ENCODE assay signal across 27 mouse cellular contexts in genomic region chr8:79081333-79081732, GRCm38 (mm10). TPM values are rescaled to one million over a fixed set of nuclear protein-coding genes. Genes with fewer than 3 reads are reported as not detected.
DNase-seq lines count a peak whose midpoint lies in the region; ATAC-seq and TF ChIP-seq lines count a peak whose summit lies in the region.
"Had no signal": no experiment of that assay in that cellular context is flagged by ENCODE, and none has a peak within 500 bp of the region (broad histone marks: within the 10 kb centered on the region; RNA-seq: fewer than 3 reads in every experiment).

No protein-coding gene starts in this region.

- H3K4me1 ChIP-seq in heart, embryonic 13.5 days: peaks cover 61% of the 10 kb centered on the region
- H3K4me1 ChIP-seq in cortical plate, adult 2 months (ENCODE audit: control insufficient read depth, insufficient read depth, low read length): peaks cover 15% of the 10 kb centered on the region; the same call in 1 of the 2 replicates

- H3K27me3 ChIP-seq in heart, embryonic 13.5 days (replicated peaks): no peaks in the 10 kb centered on the region
- H3K27me3 ChIP-seq: neural tube, embryonic 12.5 days; Patski had no signal

- ATAC-seq in heart, embryonic 13.5 days (ENCODE audit: extremely low read depth, insufficient number of reproducible peaks, low FRiP score, low TSS enrichment): no peak
- no peak for ATAC-seq in CD4-positive, CD25-positive, alpha-beta regulatory T cell, adult 4 months
- ATAC-seq: inflammation-experienced regulatory T-cells, adult 6 months; Patski had no signal

- DNase-seq in adrenal gland, postnatal 14 days: peak; percentile 22
- no peak for DNase-seq in adrenal gland, adult 18-20 months (ENCODE audit: low spot score in 2 of 2)
- no peak for DNase-seq in heart, postnatal 14 days
- no peak for DNase-seq in layer of hippocampus, adult 2 months (ENCODE audit: low spot score in 2 of 2)
- no peak for DNase-seq in layer of hippocampus, adult 9-11 months
- DNase-seq: adrenal gland, postnatal 36 days; cerebellum, adult 8-10 months; cerebellum, postnatal 25 days; gastrocnemius, adult 2 months; gastrocnemius, postnatal 36 days; heart, adult 18-20 months; kidney, adult 18-20 months; kidney, postnatal 4 days; liver; lung, adult 2 months; lung, postnatal 14 days had no signal

- H3K4me3 ChIP-seq in heart, embryonic 13.5 days: no peak overlapping the region
- H3K4me3 ChIP-seq in layer of hippocampus, adult 2 months: no peak overlapping the region
- H3K4me3 ChIP-seq in cortical plate, adult 2 months (ENCODE audit: insufficient read depth, low read length): no peak overlapping the region
- H3K4me3 ChIP-seq: gastrocnemius, adult 2 months; midbrain, embryonic 10.5 days; neural tube, embryonic 12.5 days had no signal

- H3K4me2 ChIP-seq in heart, embryonic 13.5 days: no peak overlapping the region
- H3K4me2 ChIP-seq: heart, embryonic 11.5 days; neural tube, embryonic 12.5 days had no signal

- H3K9ac ChIP-seq in heart, embryonic 13.5 days: no peak overlapping the region
- H3K9ac ChIP-seq: liver, embryonic 14.5 days; neural tube, embryonic 12.5 days had no signal

- 0 out of 2 replicates have a peak overlapping the region, but pooled peaks have one; percentile 20 for H3K27ac ChIP-seq in heart, embryonic 13.5 days (replicated peaks)
- H3K27ac ChIP-seq in layer of hippocampus, adult 2 months: peak overlapping the region; percentile 72; the same call in 1 of the 2 replicates
- H3K27ac ChIP-seq in cortical plate, adult 2 months (ENCODE audit: insufficient read depth, low read length): peak overlapping the region; percentile 62; the same call in 1 of the 2 replicates
- H3K27ac ChIP-seq: gastrocnemius, adult 2 months; kidney, postnatal 0 days; liver, embryonic 14.5 days; midbrain, embryonic 10.5 days; neural tube, embryonic 12.5 days had no signal

- TF ChIP-seq CTCF in layer of hippocampus, adult 2 months (conservative IDR thresholded peaks at IDR 0.05): no peak
- no peak for TF ChIP-seq CTCF in cortical plate, adult 2 months (IDR thresholded peaks at IDR 0.05; ENCODE audit: extremely low read depth, insufficient read depth, low read length)

- intact Hi-C loops in heart, postnatal 14 days (cut with DNase I): loop anchor here (5.0 to 10.0 kb wide), 2 partner anchors 211 to 337 kb away; partner anchors contain the start of gene Mmaa

- H3K9me3 ChIP-seq in heart, embryonic 13.5 days: no peaks in the 10 kb centered on the region
- H3K9me3 ChIP-seq: G1E; midbrain, embryonic 10.5 days; neural tube, embryonic 12.5 days had no signal

- TF ChIP-seq POLR2A in cortical plate, adult 2 months (IDR thresholded peaks at IDR 0.05; ENCODE audit: extremely low read depth, insufficient read depth, low read length): no peak

- peaks cover 46% of the 10 kb centered on the region for H3K36me3 ChIP-seq in heart, embryonic 13.5 days

- WGBS in heart, embryonic 13.5 days: 65% methylated on average over 4 of the region's 4 CpGs

RNA-seq across cellular contexts. Expression of gene Zfp827, which starts 53.1 kb away (rescaled TPM):
- 15.3 and 17.1 TPM in 2 replicates for total RNA-seq in adrenal gland, postnatal 14 days (2021)
- 1 to 10 TPM; 6.1 to 6.8 TPM for total RNA-seq in adrenal gland, adult 18-20 months (2021)
- 7.4 and 7.6 TPM in 2 replicates for polyA plus RNA-seq in heart, embryonic 13.5 days (2015; fragmentation: Nextera tagmentation; extraction: Ambion mirVana)
- 10 to 100 TPM; 18.4 to 20.2 TPM for total RNA-seq in heart, postnatal 14 days (2021)
- total RNA-seq in layer of hippocampus, adult 2 months (2021): 10 to 100 TPM; 32.3 to 33.5 TPM
- polyA plus RNA-seq in cortical plate, adult 2 months (2012; rRNA removed): 29.6 and 32.4 TPM in 2 replicates
- 1 to 10 TPM; 4.5 to 6.7 TPM for polyA plus RNA-seq in CD4-positive, CD25-positive, alpha-beta regulatory T cell, adult 4 months (2017; shearing (Covaris generic))

Comparison
In these comparisons a context has a peak if more than half of its experiments do, and no peak if none do; other contexts are left out.
1. H3K27ac ChIP-seq: peak in every context shown above with its lines; median percentile 72 in layer of hippocampus, adult 2 months; 62 in cortical plate, adult 2 months; 20 in heart, embryonic 13.5 days.